Mouse (Mus musculus) heart, postnatal 0 days (tissue): Measurements from ENCODE around the gene Phyhd1.

Source experiments
- CTCF ChIP-seq: IDR thresholded peaks from 2 replicates; pipeline ENCODE4 v1.5.1; 2016; ENCODE audit warnings: antibody characterized with exemption, control low read depth, low read depth
- EP300 ChIP-seq: IDR thresholded peaks from 2 replicates; pipeline ENCODE4 v1.6.1; 2016; ENCODE audit warnings: antibody characterized with exemption, low read depth

GRCm38 (mm10) chr2:30249182-30249581, 16.8 kb upstream of the Phyhd1 start:
- TF ChIP-seq CTCF (no peak), EP300 (no peak)
